Mouse (Mus musculus): Measurements from ENCODE around the gene Cyp4f14.

DNA sequence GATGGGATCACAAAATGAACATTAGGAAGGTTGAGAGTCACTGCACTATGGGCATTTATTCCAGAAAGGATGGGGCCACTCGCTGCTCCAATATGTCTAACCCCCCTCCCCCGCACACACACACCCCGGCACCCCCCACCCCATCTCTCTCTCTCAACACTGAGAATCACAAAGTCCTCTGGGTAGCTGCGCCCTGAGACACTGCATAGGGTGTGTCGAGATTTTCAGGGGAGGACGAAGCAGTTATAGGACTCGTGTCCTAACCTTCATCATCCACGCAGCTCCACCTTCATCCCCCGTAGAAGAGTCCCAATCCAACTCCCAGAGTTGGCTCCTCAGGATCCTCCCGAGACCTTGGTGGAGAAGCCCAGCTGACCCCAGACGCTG lies 26.3 kb downstream of the Cyp4f14 start:
- TF ChIP-seq CTCF (IDR thresholded peaks at IDR 0.05) (no peak), EP300 (IDR thresholded peaks at IDR 0.05) (no peak)
